Mouse (Mus musculus) monocyte, adult 2 months (primary cell): ENCODE measurements around the gene Cbr2.

Source experiments
- DNase-seq, 2 experiments: peaks; one replicate each; pipeline ENCODE4 v3.0.0; 2022; ENCODE audit warnings: low spot score in 2 of 2, low read depth in 1 of 2

The Cbr2 gene

DNA sequence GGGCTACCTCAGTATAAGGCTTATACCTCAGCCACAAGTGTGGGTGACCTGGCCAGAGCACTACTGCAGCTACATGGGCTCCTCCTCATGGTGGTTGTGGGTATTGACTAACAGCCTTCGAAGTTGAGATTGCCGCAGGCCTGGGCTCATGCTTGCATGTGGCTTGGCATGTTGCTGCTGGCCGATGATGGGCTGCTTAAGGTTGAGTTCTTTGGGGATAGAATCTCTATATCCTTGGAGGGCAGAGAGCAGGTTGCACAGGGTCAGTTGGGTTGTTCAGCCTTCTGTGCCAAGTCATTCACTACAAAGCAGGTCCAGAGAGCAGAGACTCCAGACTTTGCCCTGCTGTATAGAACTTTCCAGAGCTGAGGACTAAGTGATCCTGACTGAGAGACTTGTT lies 52.0 kb downstream of the Cbr2 start:
- no peak for DNase-seq
